Mouse (Mus musculus): ENCODE measurements at regions not wholly inside any gene's neighbourhood (a gene's known extent, or its start where the extent isn't known, plus 50 kb on each side); places are given as distances from the start of the nearest gene placed in this dataset.
A peak's percentile ranks its signal among the peaks of the same experiment; 100 is the strongest.

DNA sequence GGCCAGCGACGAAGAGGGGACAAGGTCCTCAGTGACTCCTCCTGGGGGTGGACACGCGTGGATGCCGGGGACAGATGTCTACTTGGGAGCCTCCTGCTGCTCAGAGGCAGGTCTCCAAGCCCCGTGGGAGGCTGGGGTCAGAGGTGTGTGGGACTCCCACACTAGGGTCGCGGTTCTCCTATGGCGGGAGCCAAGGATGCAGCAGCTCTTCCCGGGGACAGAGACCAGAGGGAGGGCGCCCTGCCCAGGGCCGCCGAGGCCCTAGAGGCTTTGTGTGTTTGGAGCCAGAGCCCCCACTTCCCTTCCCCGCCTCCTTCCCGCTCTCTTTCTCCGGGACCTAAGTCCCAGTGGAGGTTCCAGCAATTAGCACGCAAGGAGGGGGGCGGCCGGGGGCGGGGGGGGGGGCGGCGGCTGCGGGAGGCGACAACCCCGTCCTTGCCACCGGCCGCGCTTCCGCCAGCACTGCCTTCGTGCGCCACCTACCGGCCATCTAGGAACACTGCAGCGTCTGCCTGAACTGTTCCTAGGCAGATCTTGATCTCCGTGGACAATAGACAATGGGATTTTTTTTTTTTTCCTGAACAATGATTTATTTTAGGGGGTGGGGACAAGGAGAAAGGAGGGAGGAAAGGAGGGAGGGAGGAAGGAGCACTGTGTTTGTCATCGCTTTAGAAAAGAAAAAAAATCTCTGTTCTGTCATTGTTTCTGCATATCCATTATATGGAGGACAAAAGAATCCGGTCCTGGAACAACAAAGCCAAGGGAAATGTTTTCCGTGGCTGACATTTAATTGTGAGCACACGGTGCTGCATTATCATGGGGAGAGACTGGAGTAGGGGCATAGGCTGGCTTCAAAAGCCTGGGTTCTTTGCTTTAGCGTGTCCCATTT is 71.8 kb upstream of the Foxo1 start:
- DNase-seq (ENCODE audit: extremely low spot score, low spot score): peak; percentile 92

DNA sequence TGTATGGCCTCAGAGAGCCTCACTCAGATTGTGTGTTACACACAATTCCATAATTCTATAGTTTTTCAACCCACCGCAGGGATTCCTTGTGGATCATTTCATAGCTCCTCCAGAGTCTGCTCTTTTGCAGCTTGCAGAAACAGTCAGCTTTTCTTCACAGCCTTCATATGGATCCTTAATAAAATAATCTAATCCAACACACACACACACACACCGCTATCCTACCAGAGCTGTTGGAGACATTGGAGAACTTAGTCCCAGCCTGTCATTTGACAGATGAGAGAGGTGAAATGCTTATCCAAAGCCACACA is 71.2 kb upstream of the Foxo1 start:
- no peak for DNase-seq (ENCODE audit: extremely low spot score, low spot score)

GRCm38 (mm10) chr3:52197982-52198750 is 70.0 kb upstream of the Foxo1 start:
- DNase-seq (ENCODE audit: extremely low spot score, low spot score): no peak

DNA sequence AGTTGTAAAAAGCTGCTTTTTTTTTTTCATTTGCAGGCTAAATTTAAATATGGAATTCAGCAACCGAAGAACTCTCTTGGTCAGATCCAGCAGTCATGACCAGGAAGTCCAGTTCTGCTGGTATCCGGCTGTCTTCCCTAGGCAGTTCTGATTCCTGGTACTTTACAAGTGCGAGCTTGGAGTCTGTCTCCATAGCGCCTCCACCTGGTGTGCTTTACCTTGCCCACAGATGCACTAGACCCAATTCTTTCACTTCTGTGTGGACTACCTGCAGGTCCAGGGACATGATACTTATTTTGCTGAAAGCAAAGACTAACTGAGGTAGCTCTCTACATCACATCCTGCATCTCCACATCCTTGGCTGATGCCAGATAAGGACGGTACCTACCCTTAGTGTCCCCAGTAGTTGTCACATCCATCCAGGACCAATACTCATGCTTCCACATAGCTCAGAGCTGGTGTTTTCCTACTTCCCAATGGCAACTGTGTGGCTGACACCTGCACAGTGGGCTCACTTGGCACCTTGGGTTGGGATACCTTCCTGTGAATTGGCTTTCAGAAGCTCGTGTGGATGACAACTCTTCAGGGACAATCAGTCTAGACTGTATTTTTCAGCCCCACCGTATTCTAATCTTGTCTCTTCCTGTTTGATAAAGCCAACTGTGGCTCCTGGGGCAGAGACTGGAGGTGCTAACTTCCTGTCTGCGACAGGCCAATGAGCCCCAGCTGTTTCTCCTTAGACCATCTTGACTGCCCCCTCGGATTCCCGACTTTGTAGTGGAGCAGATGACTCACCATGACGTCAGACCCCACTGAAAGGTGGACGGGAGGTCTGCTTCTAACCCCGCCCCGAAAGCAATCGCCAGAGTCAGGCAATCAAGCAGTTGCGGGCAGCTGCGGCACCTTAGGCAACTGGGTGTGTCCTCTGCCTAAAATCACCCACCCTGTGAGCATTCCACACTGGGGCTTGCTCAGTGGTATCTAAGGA is 69.1 kb upstream of the Foxo1 start:
- DNase-seq (ENCODE audit: extremely low spot score, low spot score): no peak

- DNase-seq (ENCODE audit: extremely low spot score, low spot score): no peak
Observed at GRCm38 (mm10) chr3:52200106-52200505, 68.0 kb upstream of the Foxo1 start.

GRCm38 (mm10) chr3:52210556-52211302 is 57.4 kb upstream of the Foxo1 start:
- no peak for DNase-seq (ENCODE audit: extremely low spot score, low spot score)

DNA sequence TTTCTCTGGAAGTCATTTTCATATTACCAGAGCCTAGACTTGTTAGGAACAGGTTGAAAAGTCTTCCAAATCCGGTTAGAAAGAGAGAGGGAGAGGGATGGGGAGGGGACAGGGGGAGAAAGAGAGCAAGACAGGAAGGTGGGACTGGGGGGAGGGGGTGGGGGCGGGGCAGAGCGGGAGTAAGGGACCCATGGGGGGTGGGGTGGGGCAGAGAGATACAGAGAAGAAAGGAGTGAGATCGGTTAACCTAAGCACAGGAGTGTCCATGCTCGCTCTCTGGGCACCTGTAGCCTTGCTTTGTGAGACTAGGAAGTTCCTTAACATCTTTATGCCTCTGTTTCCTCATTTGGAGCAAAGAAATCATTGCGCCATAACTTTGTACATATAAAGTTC is 56.8 kb upstream of the Foxo1 start:
- DNase-seq (ENCODE audit: extremely low spot score, low spot score): no peak

- DNase-seq (ENCODE audit: extremely low spot score, low spot score): no peak
Observed at GRCm38 (mm10) chr3:52214114-52214513, 54.0 kb upstream of the Foxo1 start.

DNA sequence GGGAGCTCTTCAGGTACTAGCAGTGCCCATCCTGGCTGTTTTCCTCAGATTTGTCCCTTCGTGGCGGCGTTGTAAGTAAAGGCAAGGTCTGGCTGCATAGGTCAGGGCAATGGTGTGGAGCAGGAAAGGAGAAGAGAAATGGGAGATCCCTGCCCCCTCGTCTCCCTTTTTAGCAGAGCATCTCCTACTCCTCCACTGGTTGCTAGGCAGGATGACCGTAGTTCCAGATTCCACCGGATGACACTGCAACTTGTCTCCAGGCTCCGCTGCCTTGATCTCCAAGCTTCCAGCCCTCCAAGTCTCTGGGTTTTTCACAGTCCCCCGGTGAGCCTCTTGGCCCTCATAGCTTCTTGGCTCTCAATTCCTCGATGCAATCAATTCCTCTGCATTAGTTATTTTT is 53.1 kb upstream of the Foxo1 start:
- DNase-seq (ENCODE audit: extremely low spot score, low spot score): no peak
